Mouse (Mus musculus): ENCODE measurements around the gene Kdelr2. TPM values are rescaled to one million over a fixed set of nuclear protein-coding genes. Genes with fewer than 3 reads are reported as not detected.
A peak's percentile ranks its signal among the peaks of the same experiment; 100 is the strongest.

Kdelr2 gene
- total RNA-seq, 1 experiment from 2014 or later: 91.9 TPM

GRCm38 (mm10) chr5:143401556-143401955 lies 2.1 kb upstream of the Kdelr2 start:
- DNase-seq: no peak

GRCm38 (mm10) chr5:143404148-143404930 lies 701 bp downstream of the Kdelr2 start:
- peak; percentile 23 for DNase-seq

- DNase-seq: no peak
Measured at GRCm38 (mm10) chr5:143405200-143405599, 1.6 kb downstream of the Kdelr2 start.

- no peak for DNase-seq
Measured at GRCm38 (mm10) chr5:143406548-143406947, 2.9 kb downstream of the Kdelr2 start.

- DNase-seq: no peak
Measured at GRCm38 (mm10) chr5:143409239-143409638, 5.6 kb downstream of the Kdelr2 start.

GRCm38 (mm10) chr5:143410841-143411395 lies 7.3 kb downstream of the Kdelr2 start:
- no peak for DNase-seq

- DNase-seq: no peak
Measured at GRCm38 (mm10) chr5:143421484-143421883, 17.8 kb downstream of the Kdelr2 start.

- DNase-seq: no peak
Measured at GRCm38 (mm10) chr5:143422990-143423389, 19.4 kb downstream of the Kdelr2 start.

- peak; percentile 61 for DNase-seq
Measured at GRCm38 (mm10) chr5:143423899-143424519, 20.4 kb downstream of the Kdelr2 start.

- DNase-seq: peak; percentile 74
Measured at GRCm38 (mm10) chr5:143434421-143434820, 30.8 kb downstream of the Kdelr2 start.

GRCm38 (mm10) chr5:143441298-143441697 lies 37.7 kb downstream of the Kdelr2 start:
- no peak for DNase-seq

- DNase-seq: no peak
Measured at GRCm38 (mm10) chr5:143441753-143442152, 38.1 kb downstream of the Kdelr2 start.

- no peak for DNase-seq
Measured at GRCm38 (mm10) chr5:143463671-143464070, 60.0 kb downstream of the Kdelr2 start.

- DNase-seq: peak; percentile 93
Measured at GRCm38 (mm10) chr5:143464100-143464756, 60.6 kb downstream of the Kdelr2 start, which contains the start of gene Daglb. Gene Daglb (plus strand): TSS chr5:143464584.

- DNase-seq: peak; percentile 28
Measured at GRCm38 (mm10) chr5:143464757-143465118, 61.1 kb downstream of the Kdelr2 start.

- no peak for DNase-seq
Measured at GRCm38 (mm10) chr5:143465156-143466085, 61.8 kb downstream of the Kdelr2 start.

GRCm38 (mm10) chr5:143466891-143467669 lies 63.4 kb downstream of the Kdelr2 start:
- DNase-seq: no peak

GRCm38 (mm10) chr5:143467931-143468330 lies 64.3 kb downstream of the Kdelr2 start:
- no peak for DNase-seq

GRCm38 (mm10) chr5:143469628-143470027 lies 66.0 kb downstream of the Kdelr2 start:
- no peak for DNase-seq

- DNase-seq: no peak
Measured at GRCm38 (mm10) chr5:143470421-143471164, 67.0 kb downstream of the Kdelr2 start.

Measured in adrenal gland, postnatal 25 days (tissue).